Mouse (Mus musculus) stomach, embryonic 14.5 days (tissue): Measurements from ENCODE around the gene Adamts18. TPM values are rescaled to one million over a fixed set of nuclear protein-coding genes. Genes with fewer than 3 reads are reported as not detected.
"Not testable (repeated sequence)": the region's sequence is repeated elsewhere in the genome, so short reads cannot be mapped to it uniquely, and the experiment has no call there.

Source experiments
- ATAC-seq: fragments of 200-750 bp; cut with Nextera tagmentation; 2 replicates; pipeline ENCODE4 v1.8.0; 2017; ENCODE audit warnings: low read depth, moderate TSS enrichment; ENCODE audit not compliant: insufficient number of reproducible peaks, insufficient read depth, low FRiP score
- H3K27ac ChIP-seq: fragments of 300-500 bp; sonication (generic); 2 replicates; pipeline ENCODE4 v1.5.1; 2014; ENCODE audit warnings: mild to moderate bottlenecking, low read length, moderate library complexity, mixed read lengths
- H3K27me3 ChIP-seq: fragments of 300-500 bp; sonication (generic); 2 replicates; pipeline ENCODE4 v1.6.1; 2014; ENCODE audit warnings: low read length, control low read depth, mixed read lengths; ENCODE audit not compliant: control insufficient read depth, insufficient read depth
- H3K36me3 ChIP-seq: fragments of 300-500 bp; sonication (generic); 2 replicates; pipeline ENCODE4 v1.6.1; 2014; ENCODE audit warnings: mild to moderate bottlenecking, control low read depth, low read length, moderate library complexity, mixed read lengths; ENCODE audit not compliant: control insufficient read depth, insufficient read depth
- H3K4me1 ChIP-seq: fragments of 300-500 bp; sonication (generic); 2 replicates; pipeline ENCODE4 v1.6.1; 2014; ENCODE audit warnings: low read length, control low read depth, mixed read lengths; ENCODE audit not compliant: control insufficient read depth, insufficient read depth
- H3K4me2 ChIP-seq: fragments of 300-500 bp; sonication (generic); replicated peaks from 2 replicates; pipeline ENCODE4 v1.6.1; 2014; ENCODE audit warnings: low read depth, low read length, control low read depth
- H3K4me3 ChIP-seq: fragments of 300-500 bp; sonication (generic); 2 replicates; pipeline ENCODE4 v1.5.1; 2014; ENCODE audit warnings: low read depth, low read length, control low read depth
- H3K9ac ChIP-seq: fragments of 300-500 bp; sonication (generic); replicated peaks from 2 replicates; pipeline ENCODE4 v1.6.1; 2014; ENCODE audit warnings: low read depth, mild to moderate bottlenecking, control low read depth, low read length, moderate library complexity, mixed read lengths
- H3K9me3 ChIP-seq: fragments of 300-500 bp; sonication (generic); 2 replicates; pipeline ENCODE4 v1.6.1; 2016; ENCODE audit warnings: low read depth, low read length, control low read depth; ENCODE audit not compliant: control insufficient read depth
- WGBS: fragments of 180-500 bp; shearing (Covaris S2); extraction: QIAGEN DNeasy Blood & Tissue Kit; methylation state at CpG from one replicate; pipeline ENCODE4 v1.1.7; 2014; 5-methylcytosine and 5-hydroxymethylcytosine counted together
- polyA plus RNA-seq: library from polyadenylated mRNA; unstranded; fragments of >200 nt; fragmentation: Nextera tagmentation; extraction: Ambion mirVana; gene quantifications from 2 replicates; pipeline ENCODE4 v1.2.1, GENCODE M21; 2014

Adamts18 gene
- polyA plus RNA-seq, 1 experiment from 2014 or later = 1.5 TPM

- not testable (repeated sequence) for H3K27ac ChIP-seq, ATAC-seq, H3K4me3 ChIP-seq, H3K27me3 ChIP-seq, H3K4me2 ChIP-seq, H3K4me1 ChIP-seq, H3K9me3 ChIP-seq, H3K36me3 ChIP-seq, H3K9ac ChIP-seq
- WGBS = 94% methylated on average over 5 of the region's 5 CpGs
Measured at GRCm38 (mm10) chr8:113800556-113800955, 48.0 kb downstream of the Adamts18 start.

GRCm38 (mm10) chr8:113799550-113799949, 49.0 kb downstream of the Adamts18 start:
- no peaks in the 10 kb centered on the region for H3K27me3 ChIP-seq
- H3K9ac ChIP-seq = no peak overlapping the region
- no peaks in the 10 kb centered on the region for H3K4me1 ChIP-seq
- H3K9me3 ChIP-seq = no peaks in the 10 kb centered on the region
- H3K27ac ChIP-seq = no peak overlapping the region
- WGBS = 51% methylated on average over 5 of the region's 5 CpGs
- H3K36me3 ChIP-seq = no peaks in the 10 kb centered on the region
- H3K4me3 ChIP-seq = no peak overlapping the region
- no peak overlapping the region for H3K4me2 ChIP-seq
- no peak for ATAC-seq

- Histone ChIP-seq H3K4me2 (no peak overlapping the region), H3K9me3 (no peaks in the 10 kb centered on the region), H3K4me1 (no peaks in the 10 kb centered on the region), H3K27me3 (no peaks in the 10 kb centered on the region), H3K9ac (no peak overlapping the region), H3K36me3 (no peaks in the 10 kb centered on the region), H3K27ac (no peak overlapping the region), H3K4me3 (no peak overlapping the region)
- no peak for ATAC-seq
- 48% methylated on average over 13 of the region's 13 CpGs for WGBS
Measured at GRCm38 (mm10) chr8:113791856-113792255, 56.7 kb downstream of the Adamts18 start.

GRCm38 (mm10) chr8:113791061-113791460, 57.5 kb downstream of the Adamts18 start:
- no peak for ATAC-seq
- H3K9me3 ChIP-seq = no peaks in the 10 kb centered on the region
- no peaks in the 10 kb centered on the region for H3K36me3 ChIP-seq
- no peaks in the 10 kb centered on the region for H3K27me3 ChIP-seq
- WGBS = 57% methylated on average over 3 of the region's 3 CpGs
- H3K4me3 ChIP-seq = no peak overlapping the region
- H3K4me1 ChIP-seq = no peaks in the 10 kb centered on the region
- H3K9ac ChIP-seq = no peak overlapping the region
- H3K27ac ChIP-seq = no peak overlapping the region
- H3K4me2 ChIP-seq = no peak overlapping the region

GRCm38 (mm10) chr8:113783711-113784110, 64.8 kb downstream of the Adamts18 start:
- WGBS = 66% methylated on average over 3 of the region's 3 CpGs
- Histone ChIP-seq H3K36me3 (no peaks in the 10 kb centered on the region), H3K4me2 (no peak overlapping the region), H3K9me3 (no peaks in the 10 kb centered on the region), H3K27ac (no peak overlapping the region), H3K27me3 (no peaks in the 10 kb centered on the region), H3K4me1 (no peaks in the 10 kb centered on the region), H3K4me3 (no peak overlapping the region), H3K9ac (no peak overlapping the region)
- ATAC-seq = no peak

- Histone ChIP-seq H3K9ac (no peak overlapping the region), H3K4me1 (no peaks in the 10 kb centered on the region), H3K4me2 (no peak overlapping the region), H3K9me3 (no peaks in the 10 kb centered on the region), H3K27me3 (no peaks in the 10 kb centered on the region), H3K36me3 (no peaks in the 10 kb centered on the region), H3K4me3 (no peak overlapping the region), H3K27ac (no peak overlapping the region)
- 55% methylated on average over 2 of the region's 2 CpGs for WGBS
- no peak for ATAC-seq
Measured at GRCm38 (mm10) chr8:113781554-113781953, 67.0 kb downstream of the Adamts18 start.

- Histone ChIP-seq H3K9me3 (no peaks in the 10 kb centered on the region), H3K27me3 (no peaks in the 10 kb centered on the region), H3K4me3 (no peak overlapping the region), H3K9ac (no peak overlapping the region), H3K27ac (no peak overlapping the region), H3K4me2 (no peak overlapping the region), H3K4me1 (no peaks in the 10 kb centered on the region), H3K36me3 (no peaks in the 10 kb centered on the region)
- 84% methylated on average over 6 of the region's 6 CpGs for WGBS
- no peak for ATAC-seq
Measured at GRCm38 (mm10) chr8:113775361-113775760, 73.2 kb downstream of the Adamts18 start.

GRCm38 (mm10) chr8:113768861-113769410, 79.6 kb downstream of the Adamts18 start:
- Histone ChIP-seq H3K4me2 (no peak overlapping the region), H3K36me3 (no peaks in the 10 kb centered on the region), H3K4me1 (no peaks in the 10 kb centered on the region), H3K4me3 (no peak overlapping the region), H3K9ac (no peak overlapping the region), H3K27ac (no peak overlapping the region), H3K27me3 (no peaks in the 10 kb centered on the region), H3K9me3 (no peaks in the 10 kb centered on the region)
- WGBS = 65% methylated on average over 8 of the region's 8 CpGs
- no peak for ATAC-seq

- Histone ChIP-seq H3K4me2 (no peak overlapping the region), H3K9me3 (no peaks in the 10 kb centered on the region), H3K36me3 (no peaks in the 10 kb centered on the region), H3K4me1 (0 out of 2 replicates have a peak, but pooled peaks cover 3% of the 10 kb centered on the region), H3K27me3 (no peaks in the 10 kb centered on the region), H3K4me3 (no peak overlapping the region), H3K27ac (no peak overlapping the region), H3K9ac (no peak overlapping the region)
- WGBS = 63% methylated on average over 4 of the region's 4 CpGs
- ATAC-seq = no peak
Measured at GRCm38 (mm10) chr8:113765121-113765520, 83.4 kb downstream of the Adamts18 start.
